Mouse (Mus musculus) neural tube, embryonic 14.5 days (tissue): ENCODE data around the gene Eif4a3. TPM values are rescaled to one million over a fixed set of nuclear protein-coding genes. Genes with fewer than 3 reads are reported as not detected.

Source experiments
- ATAC-seq: fragments of 200-750 bp; cut with Nextera tagmentation; 2 replicates; pipeline ENCODE4 v1.8.0; 2017; ENCODE audit warnings: low read depth, mild to moderate bottlenecking, moderate TSS enrichment, moderate library complexity
- H3K27ac ChIP-seq: fragments of 300-500 bp; sonication (generic); 2 replicates; pipeline ENCODE4 v1.5.1; 2014; ENCODE audit warnings: low read depth, mild to moderate bottlenecking, control low read depth, low read length, moderate library complexity, mixed read lengths
- H3K27me3 ChIP-seq: fragments of 300-500 bp; sonication (generic); 2 replicates; pipeline ENCODE4 v1.6.1; 2014; ENCODE audit warnings: low read length; ENCODE audit not compliant: control insufficient read depth, insufficient read depth
- H3K36me3 ChIP-seq: fragments of 300-500 bp; sonication (generic); 2 replicates; pipeline ENCODE4 v1.6.1; 2014; ENCODE audit warnings: low read length, mixed read lengths; ENCODE audit not compliant: control insufficient read depth, insufficient read depth
- H3K4me1 ChIP-seq: fragments of 300-500 bp; sonication (generic); 2 replicates; pipeline ENCODE4 v1.6.1; 2014; ENCODE audit warnings: low read length; ENCODE audit not compliant: control insufficient read depth, insufficient read depth
- H3K4me2 ChIP-seq: fragments of 300-500 bp; sonication (generic); 2 replicates; pipeline ENCODE4 v1.6.1; 2014; ENCODE audit warnings: mild to moderate bottlenecking, low read depth, low read length, control low read depth
- H3K4me3 ChIP-seq: fragments of 300-500 bp; sonication (generic); 2 replicates; pipeline ENCODE4 v1.5.1; 2014; ENCODE audit warnings: low read depth, low read length, control low read depth, mixed read lengths
- H3K9ac ChIP-seq: fragments of 300-500 bp; sonication (generic); replicated peaks from 2 replicates; pipeline ENCODE4 v1.6.1; 2014; ENCODE audit warnings: low read depth, mild to moderate bottlenecking, control low read depth, low read length, mixed read lengths
- H3K9me3 ChIP-seq: fragments of 300-500 bp; sonication (generic); 2 replicates; pipeline ENCODE4 v1.6.1; 2016; ENCODE audit warnings: low read length; ENCODE audit not compliant: control insufficient read depth
- WGBS: fragments of 180-500 bp; shearing (Covaris S2); extraction: QIAGEN DNeasy Blood & Tissue Kit; methylation state at CpG from one replicate; pipeline ENCODE4 v1.1.7; 2014; 5-methylcytosine and 5-hydroxymethylcytosine counted together
- polyA plus RNA-seq: library from polyadenylated mRNA; unstranded; fragments of >200 nt; fragmentation: Nextera tagmentation; extraction: Ambion mirVana; gene quantifications from 2 replicates; pipeline ENCODE4 v1.2.1, GENCODE M21; 2014

Gene Eif4a3
- polyA plus RNA-seq: 240 and 251 TPM in 2 replicates

DNA sequence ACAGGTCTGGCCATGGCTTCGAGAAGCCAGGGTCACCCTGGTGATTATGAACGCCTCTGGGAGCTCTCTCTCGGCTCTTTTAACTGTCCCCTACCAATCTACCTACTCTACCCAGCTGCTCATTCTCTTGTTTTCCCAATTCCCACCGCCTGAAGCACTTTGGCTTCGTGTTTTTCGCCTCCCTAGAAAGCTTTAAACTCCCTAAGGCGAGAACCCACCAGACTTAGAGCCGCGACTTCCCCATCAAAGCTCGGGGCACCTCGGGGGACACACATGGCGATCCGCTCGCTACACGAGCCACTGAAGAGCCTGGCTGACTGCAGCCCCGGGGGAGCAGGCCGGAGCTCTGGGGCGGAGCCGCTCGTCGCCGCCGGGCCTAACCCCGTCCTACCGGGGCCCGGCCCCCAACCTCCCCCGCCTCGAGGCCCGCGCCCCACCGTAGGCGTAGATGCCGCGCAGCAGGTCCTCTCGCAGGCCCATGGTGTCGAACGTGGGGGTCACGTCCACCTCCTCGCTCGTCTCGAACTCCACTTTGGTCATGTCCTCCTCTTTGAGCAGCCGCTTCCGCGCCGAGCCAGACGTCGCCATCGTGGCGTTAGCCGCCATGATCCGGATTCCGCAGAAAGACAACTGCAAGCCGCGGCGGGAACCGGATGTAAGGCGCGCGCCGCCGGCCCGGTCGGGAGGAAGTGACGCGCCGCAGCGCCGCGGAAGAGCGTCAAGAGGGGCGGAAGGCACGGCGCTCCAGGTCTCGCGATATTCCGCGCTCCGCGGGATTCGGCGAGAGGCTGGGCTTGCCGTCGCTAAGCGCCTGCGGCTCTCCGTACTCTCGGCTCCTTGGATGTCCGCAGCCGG, at the start of gene Eif4a3:
Eif4a3 (minus strand) TSS at position 699 of the 855 bp plus-strand sequence.
- Histone ChIP-seq H3K4me3 (peak within 1 kb of the TSS; percentile 91), H3K9me3 (no peaks in the 10 kb centered on the region), H3K9ac (peak within 1 kb of the TSS; percentile 95), H3K27ac (peak within 1 kb of the TSS; percentile 98), H3K4me1 (peaks cover 9% of the 10 kb centered on the region; the same call in 1 of the 2 replicates), H3K4me2 (peak within 1 kb of the TSS; percentile 93), H3K27me3 (no peaks in the 10 kb centered on the region; the same call in 1 of the 2 replicates), H3K36me3 (peaks cover 28% of the 10 kb centered on the region)
- ATAC-seq: peak; percentile 96
- WGBS: under 1% methylated on average over 80 of the region's 89 CpGs

DNA sequence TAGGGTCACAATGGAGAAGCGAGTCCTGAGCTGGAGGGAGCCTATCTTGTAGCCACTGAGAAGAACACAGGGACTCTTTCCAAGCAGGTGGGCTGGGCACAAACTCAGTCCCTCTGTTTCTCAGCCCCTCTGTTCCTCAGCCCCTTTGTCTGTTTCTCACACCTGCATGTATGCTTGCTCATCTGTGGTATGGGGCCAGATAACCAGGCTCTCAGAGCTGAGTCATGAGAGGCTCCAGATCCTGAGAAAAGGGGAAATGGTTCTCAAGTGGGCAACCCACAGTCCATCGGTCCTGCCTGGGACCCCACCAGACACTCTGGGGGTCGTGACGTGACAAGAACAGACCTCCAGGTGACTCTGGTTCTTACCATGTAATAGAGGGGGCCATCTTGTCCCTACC, 47.2 kb upstream of the Eif4a3 start:
- Histone ChIP-seq H3K36me3 (no peaks in the 10 kb centered on the region), H3K9me3 (no peaks in the 10 kb centered on the region), H3K27me3 (no peaks in the 10 kb centered on the region), H3K27ac (no peak overlapping the region), H3K4me1 (no peaks in the 10 kb centered on the region), H3K4me2 (no peak overlapping the region), H3K4me3 (no peak overlapping the region), H3K9ac (no peak overlapping the region)
- no peak for ATAC-seq
- WGBS: 93% methylated on average over 4 of the region's 4 CpGs

DNA sequence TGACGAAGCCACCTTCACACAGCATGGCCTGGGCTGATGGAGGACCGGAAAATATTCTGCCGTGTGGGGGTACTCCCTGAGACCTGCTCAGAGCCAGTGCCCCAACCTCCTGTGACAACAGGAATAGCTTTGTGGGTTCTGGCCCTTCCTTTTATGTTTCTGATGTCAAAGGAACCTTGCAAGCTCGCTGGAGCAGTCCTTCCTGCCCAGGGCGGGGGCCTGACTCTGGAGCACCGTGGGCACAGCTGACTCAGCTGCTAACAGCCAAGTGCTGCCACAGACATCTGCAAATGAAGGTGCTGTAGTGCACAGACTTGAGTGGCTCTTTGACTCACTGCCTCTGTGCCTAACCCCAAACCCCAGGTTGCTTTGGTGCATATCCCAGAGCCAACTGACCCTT, 45.0 kb upstream of the Eif4a3 start:
- no peak for ATAC-seq
- H3K9me3 ChIP-seq: no peaks in the 10 kb centered on the region
- H3K36me3 ChIP-seq: no peaks in the 10 kb centered on the region
- no peak overlapping the region for H3K9ac ChIP-seq
- H3K27ac ChIP-seq: no peak overlapping the region
- no peaks in the 10 kb centered on the region for H3K27me3 ChIP-seq
- no peak overlapping the region for H3K4me2 ChIP-seq
- H3K4me1 ChIP-seq: no peaks in the 10 kb centered on the region
- H3K4me3 ChIP-seq: no peak overlapping the region
- 71% methylated on average over 6 of the region's 6 CpGs for WGBS

DNA sequence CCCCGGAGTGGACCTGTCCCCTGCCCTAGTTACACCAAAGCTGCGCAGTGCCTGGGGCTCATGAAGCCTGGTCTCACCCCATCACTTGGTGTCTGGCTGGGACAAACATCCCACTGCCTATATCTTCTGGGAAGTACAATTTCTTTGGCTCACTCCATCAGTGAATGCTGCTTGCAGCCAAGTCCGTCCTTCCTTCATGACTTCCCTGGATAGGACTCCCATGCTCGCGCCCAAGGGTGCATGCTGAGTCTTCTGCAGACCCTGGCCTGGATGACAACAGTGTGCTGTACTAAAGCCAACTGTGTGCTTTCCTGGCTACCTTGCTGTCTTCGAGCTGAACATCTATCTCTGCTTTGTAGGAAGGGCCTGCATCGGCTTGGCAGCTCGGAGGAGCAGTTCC, 44.3 kb upstream of the Eif4a3 start:
- H3K9me3 ChIP-seq: no peaks in the 10 kb centered on the region
- no peak for ATAC-seq
- no peaks in the 10 kb centered on the region for H3K27me3 ChIP-seq
- no peaks in the 10 kb centered on the region for H3K4me1 ChIP-seq
- no peak overlapping the region for H3K27ac ChIP-seq
- 86% methylated on average over 8 of the region's 8 CpGs for WGBS
- no peak overlapping the region for H3K4me2 ChIP-seq
- no peak overlapping the region for H3K4me3 ChIP-seq
- H3K36me3 ChIP-seq: no peaks in the 10 kb centered on the region
- H3K9ac ChIP-seq: no peak overlapping the region

DNA sequence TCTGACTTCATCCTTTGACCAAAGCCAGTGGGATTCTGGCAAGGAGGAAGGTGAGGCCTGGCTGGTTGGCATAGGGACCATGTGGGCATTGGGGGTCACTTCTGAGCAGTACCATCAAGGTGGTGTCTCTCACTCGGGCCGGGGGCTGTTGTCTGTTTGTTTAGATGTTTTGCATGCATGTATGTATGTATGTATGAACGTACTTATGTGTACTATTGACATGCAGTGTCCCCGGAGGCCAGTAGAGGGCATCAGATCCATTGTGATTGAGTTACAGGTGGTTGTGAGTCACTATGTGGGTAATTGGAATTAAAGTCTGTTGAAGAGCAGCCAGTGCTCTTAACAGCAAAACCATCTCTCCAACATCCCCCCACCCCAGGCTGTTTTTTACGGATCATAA, 39.7 kb upstream of the Eif4a3 start:
- WGBS: 5% methylated on average over 5 of the region's 5 CpGs
- H3K4me2 ChIP-seq: no peak overlapping the region
- H3K9ac ChIP-seq: no peak overlapping the region

DNA sequence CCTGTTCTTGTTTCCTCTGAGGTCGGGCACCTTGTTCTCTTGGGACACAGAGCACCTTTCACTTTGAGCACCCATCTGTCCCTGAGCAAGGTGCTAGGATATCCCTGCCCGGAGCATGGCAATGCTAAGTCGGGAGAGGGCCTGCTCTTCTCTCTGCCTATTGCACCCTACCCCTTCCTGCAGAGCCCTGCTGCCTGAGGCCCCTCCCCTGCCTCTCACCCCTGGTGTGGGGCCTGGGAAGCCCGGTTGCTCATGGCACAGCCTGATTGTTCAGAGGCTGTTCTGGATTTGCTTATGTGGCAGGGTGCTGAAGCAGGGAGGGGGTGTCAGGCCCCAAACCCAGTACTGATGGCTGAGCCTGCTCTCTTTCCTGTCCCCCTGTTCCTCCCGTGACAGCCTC, 39.3 kb upstream of the Eif4a3 start:
- WGBS: 47% methylated on average over 5 of the region's 5 CpGs

More for the DNA sequence above, 39.7 kb upstream of the Eif4a3 start:
- Histone ChIP-seq H3K36me3 (no peaks in the 10 kb centered on the region), H3K4me1 (no peaks in the 10 kb centered on the region), H3K9me3 (no peaks in the 10 kb centered on the region), H3K27me3 (no peaks in the 10 kb centered on the region), H3K27ac (no peak overlapping the region), H3K4me3 (no peak overlapping the region)
- ATAC-seq: no peak

DNA sequence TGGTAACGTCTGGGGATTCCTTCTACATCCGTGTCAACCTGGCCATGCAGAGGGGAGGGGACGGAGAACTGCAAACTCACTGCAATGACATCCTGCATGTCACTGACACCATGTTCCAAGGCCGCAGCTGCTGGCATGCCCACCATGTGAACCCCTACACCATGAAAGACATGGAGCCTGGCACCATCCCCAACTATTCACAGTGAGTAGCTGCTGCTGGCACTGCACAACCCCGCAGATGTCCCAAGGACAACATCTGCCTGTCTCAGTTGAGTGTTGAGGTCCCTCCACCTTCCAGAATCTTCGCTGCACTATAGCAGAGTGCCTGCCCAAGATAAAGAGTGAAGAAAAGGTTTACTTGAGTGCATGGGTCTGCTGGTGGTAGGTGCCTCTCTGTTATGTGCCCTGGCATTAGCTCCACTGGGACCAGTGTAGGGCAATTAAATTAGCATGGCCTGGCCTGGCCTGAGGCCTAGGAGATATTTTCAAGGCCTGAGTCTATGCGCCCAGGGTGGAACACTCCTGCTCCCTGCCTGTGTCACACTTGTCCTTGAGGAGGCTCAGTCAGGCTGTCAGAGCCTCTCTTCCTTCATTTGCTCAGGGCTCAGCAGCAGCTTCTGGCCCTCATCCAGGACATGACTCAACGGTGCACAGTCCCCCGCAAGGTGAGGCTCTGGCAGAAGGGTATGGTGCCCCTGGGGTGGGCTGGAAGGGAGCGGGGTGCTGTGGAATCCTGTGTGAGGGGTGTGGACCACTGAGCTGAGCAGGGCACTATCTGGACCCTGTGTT, 38.6 kb upstream of the Eif4a3 start:
- no peak for ATAC-seq
- Histone ChIP-seq H3K4me1 (no peaks in the 10 kb centered on the region), H3K27me3 (no peaks in the 10 kb centered on the region), H3K27ac (no peak overlapping the region), H3K36me3 (no peaks in the 10 kb centered on the region), H3K9me3 (no peaks in the 10 kb centered on the region), H3K4me2 (no peak overlapping the region), H3K9ac (no peak overlapping the region), H3K4me3 (no peak overlapping the region)
- 77% methylated on average over 10 of the region's 10 CpGs for WGBS

More for the DNA sequence above, 39.3 kb upstream of the Eif4a3 start:
- Histone ChIP-seq H3K9me3 (no peaks in the 10 kb centered on the region), H3K4me2 (no peak overlapping the region), H3K4me1 (no peaks in the 10 kb centered on the region), H3K27me3 (no peaks in the 10 kb centered on the region), H3K36me3 (no peaks in the 10 kb centered on the region), H3K27ac (no peak overlapping the region), H3K9ac (no peak overlapping the region), H3K4me3 (no peak overlapping the region)
- ATAC-seq: no peak

DNA sequence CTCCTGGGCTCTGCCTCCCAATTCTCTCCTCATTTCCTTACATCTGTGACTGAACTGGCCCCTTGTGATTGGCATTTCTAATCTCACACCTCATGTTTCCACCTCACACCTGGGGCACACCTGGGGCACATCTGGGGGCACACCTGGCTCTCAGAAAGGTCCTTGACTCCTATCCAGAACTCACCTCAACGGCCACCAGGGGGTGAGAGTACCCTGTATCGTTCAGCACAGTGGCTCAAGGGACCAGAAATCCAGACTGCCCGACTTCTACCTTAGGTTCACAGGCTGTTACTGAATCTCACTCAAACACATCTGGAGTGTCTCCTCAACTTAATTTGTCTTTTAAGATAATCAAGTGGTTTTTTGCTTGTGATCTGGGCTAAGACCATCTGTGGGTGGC, 32.1 kb upstream of the Eif4a3 start:
- H3K4me1 ChIP-seq: no peaks in the 10 kb centered on the region
- WGBS: 50% methylated on average over 3 of the region's 3 CpGs
- H3K4me3 ChIP-seq: no peak overlapping the region
- no peak overlapping the region for H3K9ac ChIP-seq
- H3K9me3 ChIP-seq: no peaks in the 10 kb centered on the region
- no peaks in the 10 kb centered on the region for H3K27me3 ChIP-seq
- H3K36me3 ChIP-seq: no peaks in the 10 kb centered on the region
- H3K4me2 ChIP-seq: no peak overlapping the region
- H3K27ac ChIP-seq: no peak overlapping the region
- ATAC-seq: no peak

DNA sequence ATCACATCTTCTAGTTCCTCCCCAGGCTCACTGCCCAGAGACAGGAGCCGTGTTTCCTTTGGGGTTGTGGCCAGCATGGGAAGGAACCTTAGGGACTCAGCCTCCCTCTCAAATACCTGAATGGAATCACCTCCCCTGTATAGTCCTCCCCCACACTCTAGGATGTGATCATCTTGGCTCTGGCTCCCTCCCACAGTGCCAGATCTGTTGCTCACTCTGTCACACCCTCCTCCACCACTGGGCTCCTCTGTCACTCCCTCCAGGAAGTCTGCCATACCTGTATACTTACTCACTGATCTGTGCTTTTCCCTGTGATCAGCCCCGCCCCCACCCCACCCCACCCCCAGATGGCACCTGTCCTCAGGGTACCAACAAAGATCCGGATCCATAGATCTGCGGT, 30.7 kb upstream of the Eif4a3 start:
- no peaks in the 10 kb centered on the region for H3K27me3 ChIP-seq
- H3K4me1 ChIP-seq: no peaks in the 10 kb centered on the region
- no peaks in the 10 kb centered on the region for H3K9me3 ChIP-seq
- no peak overlapping the region for H3K4me2 ChIP-seq
- no peak for ATAC-seq
- H3K27ac ChIP-seq: no peak overlapping the region
- WGBS: 67% methylated on average over 4 of the region's 4 CpGs
- no peak overlapping the region for H3K9ac ChIP-seq
- no peaks in the 10 kb centered on the region for H3K36me3 ChIP-seq
- no peak overlapping the region for H3K4me3 ChIP-seq
